Mouse (Mus musculus): ENCODE results near the gene Ermap. TPM values are rescaled to one million over a fixed set of nuclear protein-coding genes. Genes with fewer than 3 reads are reported as not detected.

The Ermap gene
- total RNA-seq, 2 experiments from 2014 or later = 0.40 to 0.54 TPM

DNA sequence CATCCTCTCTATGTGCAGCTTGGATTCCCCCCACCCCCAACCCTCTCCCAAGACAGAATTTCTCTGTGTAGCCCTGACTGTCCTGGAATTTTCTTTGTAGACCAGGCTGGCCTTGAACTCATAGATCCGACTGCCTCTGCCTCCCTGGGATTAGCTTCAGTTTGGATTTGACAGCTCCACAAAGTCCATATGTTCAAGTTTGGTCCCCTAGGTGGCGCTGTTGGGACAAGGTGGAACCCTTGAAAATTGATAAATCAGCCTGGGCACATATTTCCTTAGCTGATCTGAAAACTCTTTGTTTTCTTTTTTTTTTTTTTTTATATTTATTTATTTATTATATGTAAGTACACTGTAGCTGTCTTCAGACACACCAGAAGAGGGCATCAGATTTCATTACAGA, 32.6 kb downstream of the Ermap start:
- no peak overlapping the region for H3K27ac ChIP-seq
- DNase-seq (ENCODE audit: extremely low spot score in 1 of 2, low spot score in 2 of 2) = peak in 1 of 2 experiments; percentile 56
- intact Hi-C loops (cut with DNase I) = no loop called here
- peak; percentile 63 for TF ChIP-seq CTCF (IDR thresholded peaks at IDR 0.05)
- H3K4me3 ChIP-seq = no peak overlapping the region

DNA sequence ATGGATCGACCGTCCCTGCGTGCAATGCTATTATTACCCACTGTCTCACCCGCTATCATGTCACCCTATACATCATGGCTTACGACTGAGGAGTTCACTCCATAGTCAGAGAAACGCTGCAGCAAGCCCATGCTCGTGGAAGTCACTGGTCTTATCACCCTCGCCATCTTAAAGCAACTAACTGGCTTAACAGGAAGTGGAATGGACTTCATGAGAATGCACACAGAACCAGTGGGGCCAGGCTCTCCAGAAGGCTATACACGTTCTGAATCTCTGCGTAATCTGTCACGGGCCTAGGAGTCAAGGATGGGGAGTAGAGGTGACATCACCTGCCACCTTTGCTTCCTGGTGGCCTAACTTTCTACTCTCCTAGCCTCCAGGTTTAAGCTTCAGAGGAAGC, 41.1 kb downstream of the Ermap start:
- H3K27ac ChIP-seq = no peak overlapping the region

DNA sequence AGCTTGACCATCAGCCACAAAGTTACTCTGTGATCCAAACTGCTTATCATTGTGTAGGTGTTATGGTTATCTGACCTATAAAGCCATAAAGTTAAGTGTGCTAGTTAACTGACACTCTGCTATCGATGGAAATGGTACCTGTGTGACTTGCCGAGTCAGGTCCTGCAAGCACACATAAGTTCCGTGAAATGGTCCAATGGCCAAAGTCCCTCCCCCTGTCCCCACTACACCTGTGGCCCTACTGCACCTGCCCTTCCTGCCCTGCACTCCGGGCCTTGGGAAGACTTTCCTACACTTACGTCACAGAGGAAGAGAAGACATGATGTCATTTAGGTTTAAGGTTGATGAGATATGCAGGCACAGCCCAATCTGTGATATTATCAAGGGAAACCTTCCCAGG, 42.5 kb downstream of the Ermap start:
- no peak for DNase-seq (ENCODE audit: extremely low spot score in 1 of 2, low spot score in 2 of 2)
- no peak overlapping the region for H3K4me3 ChIP-seq
- no peak for TF ChIP-seq CTCF (IDR thresholded peaks at IDR 0.05)
- intact Hi-C loops (cut with DNase I) = no loop called here
- no peak overlapping the region for H3K27ac ChIP-seq

More for the DNA sequence above, 41.1 kb downstream of the Ermap start:
- H3K4me3 ChIP-seq = no peak overlapping the region
- no peak for TF ChIP-seq CTCF (IDR thresholded peaks at IDR 0.05)
- intact Hi-C loops (cut with DNase I) = no loop called here
- no peak for DNase-seq (ENCODE audit: extremely low spot score in 1 of 2, low spot score in 2 of 2)

GRCm38 (mm10) chr4:119146816-119147215, 43.0 kb downstream of the Ermap start:
- DNase-seq (ENCODE audit: extremely low spot score in 1 of 2, low spot score in 2 of 2) = no peak
- no peak for TF ChIP-seq CTCF (IDR thresholded peaks at IDR 0.05)
- H3K4me3 ChIP-seq = no peak overlapping the region
- H3K27ac ChIP-seq = no peak overlapping the region
- intact Hi-C loops (cut with DNase I) = no loop called here

DNA sequence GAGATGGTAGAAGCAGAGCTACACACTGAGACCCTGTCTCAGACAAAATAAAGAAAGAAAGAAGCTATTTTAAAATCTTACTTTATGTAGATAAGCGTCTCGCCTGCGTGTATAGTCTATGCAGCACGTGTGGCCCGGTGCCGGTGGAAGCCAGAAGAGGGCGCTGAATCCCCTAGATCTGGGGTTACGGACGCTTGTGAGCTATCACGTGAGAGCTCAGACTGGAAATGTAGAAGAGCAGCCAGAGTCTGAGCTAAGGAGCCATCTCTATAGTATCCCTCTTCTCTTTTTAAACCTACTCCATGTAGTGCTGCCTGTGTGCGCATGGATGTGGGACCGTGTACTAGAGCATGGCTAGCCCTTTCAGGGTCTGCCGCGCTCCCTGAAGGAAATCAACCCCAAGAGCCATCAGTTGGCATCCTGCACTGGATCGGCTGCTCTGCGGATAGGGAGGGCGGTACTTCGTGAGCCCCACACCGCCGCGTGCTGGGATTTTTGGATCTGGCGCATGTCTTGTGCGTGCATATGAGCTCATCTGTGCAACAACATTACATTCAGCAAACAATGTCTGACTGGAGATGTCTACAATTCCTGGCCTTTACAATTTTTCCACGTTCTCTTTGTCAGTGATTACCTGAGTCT, 47.5 kb downstream of the Ermap start:
- Histone ChIP-seq H3K27ac (no peak overlapping the region), H3K4me3 (no peak overlapping the region)
- no peak for DNase-seq (ENCODE audit: extremely low spot score in 1 of 2, low spot score in 2 of 2)
- intact Hi-C loops (cut with DNase I) = no loop called here
- peak; percentile 48 for TF ChIP-seq CTCF (IDR thresholded peaks at IDR 0.05)

DNA sequence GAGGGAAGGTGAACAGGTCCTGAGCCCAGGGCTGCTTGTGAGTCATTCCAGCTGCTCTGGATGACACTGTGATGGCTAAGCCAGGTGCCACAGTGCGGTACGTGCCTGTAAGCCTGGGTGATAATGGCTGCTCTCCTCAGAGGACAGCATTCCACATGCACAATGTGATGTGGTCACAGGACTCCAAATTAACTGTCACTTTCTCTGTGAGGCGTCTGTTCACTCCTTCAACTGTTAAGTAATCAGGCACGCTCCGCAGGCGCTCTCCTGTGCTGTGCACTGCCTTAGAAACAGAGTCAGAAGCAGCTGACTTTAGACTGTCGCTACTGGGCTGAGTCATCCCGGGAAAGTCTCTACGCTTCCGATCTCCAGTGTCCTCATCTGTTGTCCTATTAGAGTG, 48.6 kb downstream of the Ermap start:
- peak in 1 of 2 experiments; percentile 29 for DNase-seq (ENCODE audit: extremely low spot score in 1 of 2, low spot score in 2 of 2)
- TF ChIP-seq CTCF (IDR thresholded peaks at IDR 0.05) = no peak
- Histone ChIP-seq H3K27ac (no peak overlapping the region), H3K4me3 (no peak overlapping the region)
- intact Hi-C loops (cut with DNase I) = no loop called here

DNA sequence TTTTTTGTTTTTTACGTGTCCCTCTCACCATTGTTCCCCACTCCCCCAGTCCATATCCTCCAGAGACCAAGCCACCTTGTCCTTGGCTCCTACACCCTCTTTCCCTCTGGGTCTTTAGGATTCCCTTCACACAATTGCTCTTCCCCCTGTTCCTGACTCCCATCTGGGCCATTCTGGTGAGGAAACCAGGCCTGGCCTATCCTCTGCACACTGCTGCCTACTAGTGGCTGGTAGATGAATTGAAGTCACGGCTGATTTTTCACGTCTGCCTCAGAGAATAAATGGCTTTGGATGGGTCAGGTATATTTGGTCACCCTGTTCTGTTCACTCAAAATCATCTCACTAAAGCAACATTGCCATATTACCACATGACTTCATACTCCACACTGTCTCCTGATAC, 49.7 kb downstream of the Ermap start:
- intact Hi-C loops (cut with DNase I) = no loop called here
- H3K27ac ChIP-seq = no peak overlapping the region
- H3K4me3 ChIP-seq = no peak overlapping the region
- DNase-seq (ENCODE audit: extremely low spot score in 1 of 2, low spot score in 2 of 2) = no peak
- peak; percentile 73 for TF ChIP-seq CTCF (IDR thresholded peaks at IDR 0.05)

DNA sequence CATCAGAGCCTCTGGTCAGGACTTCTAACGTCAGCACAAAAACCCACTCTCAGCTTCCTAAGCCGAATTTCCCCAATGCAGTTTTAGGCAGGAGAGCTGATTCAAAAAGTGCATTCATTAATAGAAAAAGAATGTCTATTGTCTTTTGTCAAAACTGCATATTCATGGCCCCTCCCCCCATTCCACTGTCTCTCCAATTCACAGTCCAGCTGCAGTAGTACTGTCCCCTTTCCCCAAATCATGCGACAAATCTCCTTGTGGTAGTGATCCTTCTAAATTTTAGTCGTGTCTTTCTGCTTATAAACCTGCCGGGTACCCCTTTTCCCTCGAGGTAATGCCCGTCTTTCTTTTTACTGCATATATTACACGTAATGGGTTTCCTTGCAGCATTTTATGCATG, 51.0 kb downstream of the Ermap start:
- no peak for DNase-seq (ENCODE audit: extremely low spot score in 1 of 2, low spot score in 2 of 2)
- peak overlapping the region; percentile 64 for H3K27ac ChIP-seq
- no peak overlapping the region for H3K4me3 ChIP-seq
- no peak for TF ChIP-seq CTCF (IDR thresholded peaks at IDR 0.05)
- intact Hi-C loops (cut with DNase I) = loop anchor here (2.0 kb wide), 1 partner anchor 30 kb away; the partner anchor contains the start of gene Slc2a1

GRCm38 (mm10) chr4:119138171-119138570, 51.6 kb downstream of the Ermap start:
- peak overlapping the region; percentile 13; the same call in 1 of the 2 replicates for H3K4me3 ChIP-seq

GRCm38 (mm10) chr4:119137313-119137712, 52.5 kb downstream of the Ermap start:
- Histone ChIP-seq H3K27ac (no peak overlapping the region), H3K4me3 (no peak overlapping the region)
- TF ChIP-seq CTCF (IDR thresholded peaks at IDR 0.05) = no peak
- DNase-seq (ENCODE audit: extremely low spot score in 1 of 2, low spot score in 2 of 2) = no peak
- intact Hi-C loops (cut with DNase I) = no loop called here

More at GRCm38 (mm10) chr4:119138171-119138570, 51.6 kb downstream of the Ermap start:
- peak overlapping the region; percentile 64 for H3K27ac ChIP-seq
- peak; percentile 74 to 75 for DNase-seq (ENCODE audit: extremely low spot score in 1 of 2, low spot score in 2 of 2)
- intact Hi-C loops (cut with DNase I) = loop anchor here (2.0 kb wide), 1 partner anchor 29 kb away; the partner anchor contains the start of gene Slc2a1
- TF ChIP-seq CTCF (IDR thresholded peaks at IDR 0.05) = no peak

- TF ChIP-seq CTCF (IDR thresholded peaks at IDR 0.05) = no peak
- DNase-seq (ENCODE audit: extremely low spot score in 1 of 2, low spot score in 2 of 2) = no peak
- Histone ChIP-seq H3K4me3 (no peak overlapping the region), H3K27ac (no peak overlapping the region)
- intact Hi-C loops (cut with DNase I) = no loop called here
These were observed 56.0 kb downstream of the Ermap start for GRCm38 (mm10) chr4:119133860-119134259.

DNA sequence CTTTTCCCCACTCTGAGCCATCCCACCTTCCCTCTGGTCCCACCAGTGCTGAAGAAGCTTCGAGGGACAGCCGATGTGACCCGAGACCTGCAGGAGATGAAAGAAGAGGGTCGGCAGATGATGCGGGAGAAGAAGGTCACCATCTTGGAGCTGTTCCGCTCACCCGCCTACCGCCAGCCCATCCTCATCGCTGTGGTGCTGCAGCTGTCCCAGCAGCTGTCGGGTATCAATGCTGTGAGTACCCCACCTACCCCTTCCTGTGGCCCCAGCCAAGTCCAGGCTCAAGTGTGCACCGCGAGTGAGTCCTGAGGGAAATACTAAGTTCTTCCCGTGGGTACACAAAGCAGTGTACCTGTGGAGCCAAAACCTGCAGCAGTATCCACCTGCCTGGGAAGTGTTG, 56.5 kb downstream of the Ermap start:
- no peak for TF ChIP-seq CTCF (IDR thresholded peaks at IDR 0.05)
- intact Hi-C loops (cut with DNase I) = no loop called here
- no peak for DNase-seq (ENCODE audit: extremely low spot score in 1 of 2, low spot score in 2 of 2)
- H3K27ac ChIP-seq = no peak overlapping the region
- H3K4me3 ChIP-seq = no peak overlapping the region

All from left cerebral cortex, adult 2 months (tissue).